ENCODE assay signal across 27 mouse cellular contexts in genomic region chr9:115654933-115655332, GRCm38 (mm10).
DNase-seq lines count a peak whose midpoint lies in the region; ATAC-seq lines count a peak whose summit lies in the region.
"Had no signal": no experiment of that assay in that cellular context is flagged by ENCODE, and none has a peak within 500 bp of the region (broad histone marks: within the 10 kb centered on the region; RNA-seq: fewer than 3 reads in every experiment).

No protein-coding gene starts in this region.

- H3K4me2 ChIP-seq in forebrain, embryonic 11.5 days (ENCODE audit: low read depth, low read length, severe bottlenecking), result no peak overlapping the region
- H3K4me2 ChIP-seq: embryonic facial prominence, embryonic 12.5 days; forebrain, embryonic 12.5 days; heart, embryonic 12.5 days; hindbrain, embryonic 14.5 days; limb, embryonic 13.5 days; liver, embryonic 11.5 days; midbrain, embryonic 11.5 days; neural tube, embryonic 13.5 days had no signal

- no peaks in the 10 kb centered on the region for H3K4me1 ChIP-seq in forebrain, embryonic 11.5 days (replicated peaks; ENCODE audit: control insufficient read depth, insufficient read depth, low read length)
- no peaks in the 10 kb centered on the region for H3K4me1 ChIP-seq in forebrain, embryonic 10.5 days
- H3K4me1 ChIP-seq: embryonic facial prominence, embryonic 12.5 days; forebrain, embryonic 12.5 days; neural tube, embryonic 13.5 days had no signal

- no peaks in the 10 kb centered on the region for H3K36me3 ChIP-seq in forebrain, embryonic 11.5 days (ENCODE audit: control insufficient read depth, insufficient read depth, low read length)
- no peaks in the 10 kb centered on the region for H3K36me3 ChIP-seq in forebrain, embryonic 10.5 days (replicated peaks)
- H3K36me3 ChIP-seq: embryonic facial prominence, embryonic 12.5 days; forebrain, embryonic 12.5 days; heart, embryonic 12.5 days; limb, embryonic 13.5 days; neural tube, embryonic 13.5 days had no signal

- no peak for ATAC-seq in forebrain, embryonic 11.5 days (replicated peaks; ENCODE audit: low FRiP score)
- peak; percentile 68 to 85 for ATAC-seq in hematopoietic stem cell, adult 5-6 weeks (replicated peaks in 1 of 2; ENCODE audit: insufficient read depth in 1 of 2, low FRiP score in 2 of 2, low TSS enrichment in 1 of 2, low read depth in 1 of 2, poor library complexity in 2 of 2, severe bottlenecking in 2 of 2)
- ATAC-seq: forebrain, postnatal 0 days; intestine, postnatal 0 days had no signal

- no peak overlapping the region for H3K4me3 ChIP-seq in forebrain, embryonic 11.5 days (ENCODE audit: low read depth, low read length)
- H3K4me3 ChIP-seq in forebrain, embryonic 10.5 days, result no peak overlapping the region
- H3K4me3 ChIP-seq: embryonic facial prominence, embryonic 12.5 days; forebrain, embryonic 12.5 days; heart, adult 2 months; heart, embryonic 12.5 days; limb, embryonic 13.5 days; neural tube, embryonic 13.5 days had no signal

- H3K9ac ChIP-seq in forebrain, embryonic 11.5 days (ENCODE audit: low read length), result no peak overlapping the region
- H3K9ac ChIP-seq: embryonic facial prominence, embryonic 12.5 days; forebrain, embryonic 12.5 days; forebrain, postnatal 0 days; heart, embryonic 12.5 days; hindbrain, embryonic 14.5 days; limb, embryonic 13.5 days; neural tube, embryonic 13.5 days had no signal

- H3K27ac ChIP-seq in forebrain, embryonic 11.5 days (ENCODE audit: low read depth, low read length), result no peak overlapping the region
- H3K27ac ChIP-seq in forebrain, embryonic 10.5 days, result no peak overlapping the region
- H3K27ac ChIP-seq: embryonic facial prominence, embryonic 12.5 days; forebrain, embryonic 12.5 days; heart, adult 2 months; hindbrain, embryonic 14.5 days; limb, embryonic 13.5 days; macrophage; neural tube, embryonic 13.5 days had no signal

- DNase-seq in forebrain, embryonic 11.5 days (ENCODE audit: low spot score), result peak; percentile 22
- DNase-seq in forebrain, embryonic 10.5 days (ENCODE audit: extremely low spot score, low spot score), result no peak
- peak; percentile 3 to 10 for DNase-seq in spleen, postnatal 36 days (ENCODE audit: low spot score in 2 of 2)
- no peak for DNase-seq in spleen, adult 18-20 months
- no peak for DNase-seq in kidney, adult 18-20 months
- no peak for DNase-seq in c-Kit-positive CD71-positive TER-119-positive erythroid progenitor cells, embryonic 14.5 days (ENCODE audit: low spot score)
- DNase-seq: adrenal gland, postnatal 10 days; cerebellum, adult 18-20 months; cerebellum, postnatal 25 days; forebrain, postnatal 0 days; heart, adult 2 months; heart, postnatal 4 days; kidney, postnatal 25 days; retina, postnatal 1 day; right cerebral cortex, postnatal 14 days; thymus, postnatal 4 days had no signal

- no peaks in the 10 kb centered on the region; the same call in 1 of the 2 replicates for H3K9me3 ChIP-seq in forebrain, embryonic 11.5 days (ENCODE audit: control insufficient read depth, low read length)
- H3K9me3 ChIP-seq in forebrain, embryonic 10.5 days, result peaks cover 15% of the 10 kb centered on the region
- H3K9me3 ChIP-seq: neural tube, embryonic 13.5 days had no signal

- H3K27me3 ChIP-seq in forebrain, embryonic 11.5 days (ENCODE audit: control insufficient read depth, insufficient read depth, low read length), result peaks cover 3% of the 10 kb centered on the region; the same call in 1 of the 2 replicates
- H3K27me3 ChIP-seq in forebrain, embryonic 10.5 days (ENCODE audit: poor library complexity, severe bottlenecking), result peaks cover 68% of the 10 kb centered on the region
- H3K27me3 ChIP-seq: embryonic facial prominence, embryonic 12.5 days; forebrain, embryonic 12.5 days; heart, embryonic 12.5 days; limb, embryonic 13.5 days; neural tube, embryonic 13.5 days had no signal

- WGBS in forebrain, embryonic 11.5 days, result 91% methylated on average over 6 of the region's 6 CpGs
- 91% methylated on average over 6 of the region's 6 CpGs for WGBS in forebrain, embryonic 10.5 days

Comparison
In these comparisons a context has a peak if more than half of its experiments do, and no peak if none do; other contexts are left out.
1. DNase-seq: peak in forebrain, embryonic 11.5 days (single experiment) and spleen, postnatal 36 days (2 of 2); none in forebrain, embryonic 10.5 days (single experiment), spleen, adult 18-20 months (0 of 2), kidney, adult 18-20 months (single experiment) and c-Kit-positive CD71-positive TER-119-positive erythroid progenitor cells, embryonic 14.5 days (single experiment).